8 mouse cellular contexts compared by ENCODE assay signal in the genomic region with DNA sequence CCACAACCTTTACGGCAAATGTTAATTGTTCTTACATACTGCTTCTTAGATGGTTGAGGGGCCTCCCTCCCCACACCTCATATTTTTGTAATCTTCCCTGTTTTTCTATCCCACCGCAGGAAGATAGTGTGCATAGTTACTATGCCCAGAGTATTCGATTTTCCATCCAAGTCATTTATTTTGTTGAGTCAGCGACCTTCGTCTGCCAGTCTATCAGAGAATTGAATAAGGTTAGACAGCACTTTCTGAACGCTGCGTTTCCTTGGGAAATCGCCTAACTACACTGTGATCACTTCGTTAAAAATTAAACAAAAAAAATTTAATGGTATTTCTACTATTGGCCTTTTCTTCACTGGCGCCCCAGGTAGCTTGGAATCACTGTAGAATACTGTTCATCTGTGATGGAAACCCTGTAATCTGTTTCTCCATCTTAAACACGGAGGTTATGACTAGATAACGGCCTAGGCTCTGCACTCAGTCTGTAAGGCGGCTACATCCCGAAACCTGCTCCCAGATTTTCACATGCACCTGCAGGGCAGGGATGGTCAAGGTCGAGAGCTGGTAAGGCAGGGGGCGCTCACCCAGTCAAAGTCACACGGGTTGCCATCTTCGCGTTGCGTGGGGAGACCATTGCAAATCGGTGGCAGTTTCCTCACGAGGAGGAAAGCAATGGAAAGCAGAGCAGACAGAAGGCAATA. TPM values are rescaled to one million over a fixed set of nuclear protein-coding genes. Genes with fewer than 3 reads are reported as not detected.
A peak's percentile ranks its signal among the peaks of the same experiment; 100 is the strongest.
DNase-seq lines count a peak whose midpoint lies in the region; ATAC-seq and TF ChIP-seq lines count a peak whose summit lies in the region.

No protein-coding gene starts in this region.

- H3K9me3 ChIP-seq in forebrain, embryonic 13.5 days (replicated peaks), result no peaks in the 10 kb centered on the region
- no peaks in the 10 kb centered on the region for H3K9me3 ChIP-seq in liver, embryonic 14.5 days (ENCODE audit: control insufficient read depth, low read length)
- no peaks in the 10 kb centered on the region for H3K9me3 ChIP-seq in stomach, embryonic 16.5 days (replicated peaks; ENCODE audit: control insufficient read depth, low read length)

- DNase-seq in kidney, adult 11 months, result peak; percentile 11
- no peak for DNase-seq in kidney, adult 8-10 months
- DNase-seq in Patski (ENCODE audit: low read depth, low spot score), result no peak
- DNase-seq in liver, embryonic 14.5 days (ENCODE audit: low read depth in 3 of 3, low spot score in 3 of 3), result no peak
- no peak for DNase-seq in left cerebral cortex, postnatal 25 days (ENCODE audit: low spot score in 2 of 2)
- DNase-seq in cerebellum, adult 11-12 months, result no peak

- peaks cover 44% of the 10 kb centered on the region for H3K36me3 ChIP-seq in forebrain, embryonic 13.5 days (ENCODE audit: poor library complexity, severe bottlenecking)
- peaks cover 34% of the 10 kb centered on the region for H3K36me3 ChIP-seq in liver, embryonic 14.5 days (replicated peaks; ENCODE audit: control insufficient read depth, insufficient read depth, low read depth)
- H3K36me3 ChIP-seq in stomach, embryonic 16.5 days (ENCODE audit: control insufficient read depth, insufficient read depth, low read length), result peaks cover 6% of the 10 kb centered on the region; the same call in 1 of the 2 replicates

- POLR2A ChIA-PET in Patski (lab: Charles Lee), result interaction anchor here (0.7 to 0.9 kb wide), 2 partner anchors 26 to 44 kb away, joined by 3 read pairs; no protein-coding TSS in a partner anchor

- H3K4me3 ChIP-seq in forebrain, embryonic 13.5 days, result peak overlapping the region; percentile 97
- peak overlapping the region; percentile 85 to 96 for H3K4me3 ChIP-seq in liver, embryonic 14.5 days (ENCODE audit: insufficient read depth in 1 of 2, low read depth in 2 of 2, low read length in 2 of 2)
- H3K4me3 ChIP-seq in stomach, embryonic 16.5 days (replicated peaks; ENCODE audit: low read length), result peak overlapping the region; percentile 100

- no peaks in the 10 kb centered on the region for H3K27me3 ChIP-seq in Patski
- H3K27me3 ChIP-seq in forebrain, embryonic 13.5 days, result no peaks in the 10 kb centered on the region
- H3K27me3 ChIP-seq in liver, embryonic 14.5 days (ENCODE audit: control insufficient read depth, insufficient read depth, low read length), result no peaks in the 10 kb centered on the region
- H3K27me3 ChIP-seq in stomach, embryonic 16.5 days (ENCODE audit: control insufficient read depth, insufficient read depth, low read length), result no peaks in the 10 kb centered on the region

- peak overlapping the region; percentile 75 for H3K4me2 ChIP-seq in forebrain, embryonic 13.5 days
- peak overlapping the region; percentile 94 for H3K4me2 ChIP-seq in liver, embryonic 14.5 days (ENCODE audit: low read depth)
- H3K4me2 ChIP-seq in stomach, embryonic 16.5 days (ENCODE audit: low read depth, low read length), result peak overlapping the region; percentile 61

- in situ Hi-C loops in Patski (cut with MboI; ENCODE audit: low pct_unique_long_range_greater_than_20kb), result no loop called here

- peak; percentile 45 for ATAC-seq in Patski
- ATAC-seq in forebrain, embryonic 13.5 days, result peak; percentile 42
- ATAC-seq in liver, embryonic 14.5 days (ENCODE audit: insufficient read depth), result peak; percentile 42
- ATAC-seq in stomach, embryonic 16.5 days (ENCODE audit: insufficient read depth, low FRiP score), result peak; percentile 33; the same call in 1 of the 2 replicates

- H3K27ac ChIP-seq in forebrain, embryonic 13.5 days, result peak overlapping the region; percentile 51
- H3K27ac ChIP-seq in liver, embryonic 14.5 days, result peak overlapping the region; percentile 59
- H3K27ac ChIP-seq in stomach, embryonic 16.5 days (ENCODE audit: low read length), result peak overlapping the region; percentile 55; the same call in 1 of the 2 replicates

- peak; percentile 78 for TF ChIP-seq CTCF in Patski (IDR thresholded peaks at IDR 0.05)
- peak; percentile 77 for TF ChIP-seq CTCF in liver, embryonic 14.5 days (IDR thresholded peaks at IDR 0.05; ENCODE audit: low read depth)

- peak overlapping the region; percentile 76 for H3K9ac ChIP-seq in forebrain, embryonic 13.5 days
- peak overlapping the region; percentile 78 for H3K9ac ChIP-seq in liver, embryonic 14.5 days (replicated peaks)
- H3K9ac ChIP-seq in stomach, embryonic 16.5 days (ENCODE audit: low read length), result peak overlapping the region; percentile 76

- no peak for TF ChIP-seq EP300 in liver, embryonic 14.5 days (IDR thresholded peaks at IDR 0.05; ENCODE audit: low read depth)

- intact Hi-C loops in left cerebral cortex, postnatal 25 days (cut with DNase I), result no loop called here

- H3K4me1 ChIP-seq in forebrain, embryonic 13.5 days, result peaks cover 26% of the 10 kb centered on the region
- H3K4me1 ChIP-seq in liver, embryonic 14.5 days (replicated peaks; ENCODE audit: control insufficient read depth in 2 of 2, insufficient read depth in 2 of 2, low read length in 1 of 2), result peaks cover 19 to 28% of the 10 kb centered on the region in 2 experiments
- peaks cover 14% of the 10 kb centered on the region for H3K4me1 ChIP-seq in stomach, embryonic 16.5 days (ENCODE audit: control insufficient read depth, insufficient read depth, low read length)

- CTCF ChIA-PET in Patski (lab: Charles Lee), result interaction anchor here (0.8 to 1.8 kb wide), 4 partner anchors 10 to 198 kb away, joined by 3 to 4 read pairs (median 3); no protein-coding TSS in a partner anchor

- WGBS in forebrain, embryonic 13.5 days, result 11% methylated on average over 22 of the region's 22 CpGs
- 8% methylated on average over 22 of the region's 22 CpGs for WGBS in liver, embryonic 14.5 days (ENCODE audit: insufficient replicate concordance)
- WGBS in stomach, embryonic 16.5 days, result 8% methylated on average over 22 of the region's 22 CpGs

RNA-seq across cellular contexts. Expression of a gene that starts 0.4 kb away (rescaled TPM):
- polyA plus RNA-seq in Patski (2021), result not detected
- not detected in 2 replicates for polyA plus RNA-seq in forebrain, embryonic 13.5 days (2015; fragmentation: Nextera tagmentation; extraction: Ambion mirVana)
- 0.01 TPM in 1 of 2 replicates, not detected in the other for polyA plus RNA-seq in liver, embryonic 14.5 days (2012; rRNA removed)
- polyA plus RNA-seq in liver, embryonic 14.5 days (2014; fragmentation: Nextera tagmentation; extraction: Ambion mirVana), result not detected in 2 replicates
- not detected in 2 replicates for polyA plus RNA-seq in stomach, embryonic 16.5 days (2015; fragmentation: Nextera tagmentation; extraction: Ambion mirVana)
- total RNA-seq in left cerebral cortex, postnatal 25 days (2021), result 1 to 10 TPM; 7.7 to 10.0 TPM

RNA-seq across cellular contexts. Expression of a gene that starts 0.8 kb away (rescaled TPM):
- 30.6 TPM for polyA plus RNA-seq in Patski (2021)
- polyA plus RNA-seq in forebrain, embryonic 13.5 days (2015; fragmentation: Nextera tagmentation; extraction: Ambion mirVana), result 54.6 and 56.2 TPM in 2 replicates
- 9.6 and 12.3 TPM in 2 replicates for polyA plus RNA-seq in liver, embryonic 14.5 days (2012; rRNA removed)
- 22.4 and 23.4 TPM in 2 replicates for polyA plus RNA-seq in liver, embryonic 14.5 days (2014; fragmentation: Nextera tagmentation; extraction: Ambion mirVana)
- 27.2 and 28.3 TPM in 2 replicates for polyA plus RNA-seq in stomach, embryonic 16.5 days (2015; fragmentation: Nextera tagmentation; extraction: Ambion mirVana)
- 10 to 100 TPM; 30.4 to 32.0 TPM for total RNA-seq in left cerebral cortex, postnatal 25 days (2021)

RNA-seq across cellular contexts. Expression of a gene that starts 1.5 kb away (rescaled TPM):
- polyA plus RNA-seq in Patski (2021), result 244 TPM
- 179 and 199 TPM in 2 replicates for polyA plus RNA-seq in forebrain, embryonic 13.5 days (2015; fragmentation: Nextera tagmentation; extraction: Ambion mirVana)
- polyA plus RNA-seq in liver, embryonic 14.5 days (2012; rRNA removed), result 18.7 and 24.7 TPM in 2 replicates
- polyA plus RNA-seq in liver, embryonic 14.5 days (2014; fragmentation: Nextera tagmentation; extraction: Ambion mirVana), result 66.3 and 70.9 TPM in 2 replicates
- polyA plus RNA-seq in stomach, embryonic 16.5 days (2015; fragmentation: Nextera tagmentation; extraction: Ambion mirVana), result 125 and 127 TPM in 2 replicates
- total RNA-seq in left cerebral cortex, postnatal 25 days (2021), result 100 to 1,000 TPM; 225 to 235 TPM

RNA-seq across cellular contexts. Expression of a gene that starts 6.8 kb away (rescaled TPM):
- polyA plus RNA-seq in Patski (2021), result 60.4 TPM
- polyA plus RNA-seq in forebrain, embryonic 13.5 days (2015; fragmentation: Nextera tagmentation; extraction: Ambion mirVana), result 418 and 438 TPM in 2 replicates
- polyA plus RNA-seq in liver, embryonic 14.5 days (2012; rRNA removed), result 97.8 and 135 TPM in 2 replicates
- polyA plus RNA-seq in liver, embryonic 14.5 days (2014; fragmentation: Nextera tagmentation; extraction: Ambion mirVana), result 115 TPM in 2 replicates
- polyA plus RNA-seq in stomach, embryonic 16.5 days (2015; fragmentation: Nextera tagmentation; extraction: Ambion mirVana), result 184 and 203 TPM in 2 replicates
- total RNA-seq in left cerebral cortex, postnatal 25 days (2021), result 10 to 100 TPM; 31.7 to 39.6 TPM

RNA-seq across cellular contexts. Expression of a gene that starts 18.5 kb away (rescaled TPM):
- 0.10 TPM for polyA plus RNA-seq in Patski (2021)
- 0.25 and 0.31 TPM in 2 replicates for polyA plus RNA-seq in forebrain, embryonic 13.5 days (2015; fragmentation: Nextera tagmentation; extraction: Ambion mirVana)
- polyA plus RNA-seq in liver, embryonic 14.5 days (2012; rRNA removed), result not detected in 2 replicates
- polyA plus RNA-seq in liver, embryonic 14.5 days (2014; fragmentation: Nextera tagmentation; extraction: Ambion mirVana), result 0.05 TPM in 1 of 2 replicates, not detected in the other
- 0.26 TPM in 2 replicates for polyA plus RNA-seq in stomach, embryonic 16.5 days (2015; fragmentation: Nextera tagmentation; extraction: Ambion mirVana)
- total RNA-seq in left cerebral cortex, postnatal 25 days (2021), result not detected
